Mouse (Mus musculus): ENCODE results near the gene Rhod. TPM values are rescaled to one million over a fixed set of nuclear protein-coding genes. Genes with fewer than 3 reads are reported as not detected.

Rhod gene
- total RNA-seq, 2 experiments from 2014 or later, result 0.87 to 1.2 TPM

DNA sequence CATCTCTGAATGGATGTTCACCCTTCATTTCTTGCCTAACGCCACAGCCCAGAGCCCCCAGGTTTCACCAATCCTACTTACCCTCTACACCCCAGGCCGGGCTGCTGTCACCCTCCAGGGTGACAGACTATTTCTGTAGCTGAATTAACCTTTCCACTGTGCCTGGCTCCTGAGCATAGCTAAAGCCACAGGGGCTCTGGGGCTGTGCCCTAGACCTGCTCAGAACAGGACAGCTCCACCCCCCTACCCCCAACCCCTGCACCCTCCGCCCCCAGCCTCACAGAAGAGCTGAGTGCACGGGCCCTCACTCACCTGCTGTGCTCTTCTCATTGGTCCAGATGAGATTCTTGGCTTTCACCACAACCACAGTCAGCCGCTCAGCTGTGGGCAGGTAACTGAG lies 12.7 kb upstream of the Rhod start:
- no peak for DNase-seq (ENCODE audit: extremely low spot score in 1 of 2, low spot score in 1 of 2)

DNA sequence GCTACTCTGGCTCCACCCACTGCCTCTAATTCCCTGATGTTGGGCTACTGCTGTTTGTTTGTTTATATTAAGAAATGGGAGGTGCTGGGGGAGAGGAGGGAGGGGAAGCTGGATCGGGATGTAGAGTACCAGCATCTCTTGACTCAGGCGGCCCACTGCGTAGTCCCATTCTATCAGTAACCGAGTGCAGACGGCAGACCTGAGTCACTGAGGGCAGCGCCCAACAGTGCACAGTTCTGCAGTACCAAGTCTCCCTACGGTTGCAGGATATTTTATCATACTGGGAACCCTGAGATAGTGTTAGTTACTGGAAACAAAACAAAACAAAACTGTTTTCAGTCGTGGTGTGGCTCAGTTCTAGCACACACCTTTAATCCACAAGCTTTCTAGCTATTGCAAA lies 11.9 kb upstream of the Rhod start:
- DNase-seq (ENCODE audit: extremely low spot score in 1 of 2, low spot score in 1 of 2), result no peak

GRCm38 (mm10) chr19:4450666-4451065 lies 11.4 kb upstream of the Rhod start:
- no peak for DNase-seq (ENCODE audit: extremely low spot score in 1 of 2, low spot score in 1 of 2)

DNA sequence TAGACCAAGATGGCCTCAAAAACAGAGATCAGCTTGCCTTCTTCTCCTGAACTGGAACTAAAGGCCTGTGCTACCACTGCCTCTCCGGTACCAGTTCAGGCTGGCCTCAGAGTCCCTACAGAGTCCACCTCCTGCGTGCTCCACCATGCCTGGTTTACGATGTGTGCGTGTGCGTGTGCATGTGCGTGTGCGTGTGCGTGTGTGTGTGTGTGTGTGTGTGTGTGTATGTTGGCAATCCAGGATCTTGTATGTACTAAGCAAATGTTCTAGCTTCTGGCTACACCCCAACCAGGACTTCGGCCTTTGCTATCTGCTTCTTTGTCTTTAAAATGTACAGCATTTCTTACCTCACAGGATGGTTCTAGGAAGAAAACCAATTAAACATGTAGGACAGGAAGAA lies 10.0 kb upstream of the Rhod start:
- no peak for DNase-seq (ENCODE audit: extremely low spot score in 1 of 2, low spot score in 1 of 2)

DNA sequence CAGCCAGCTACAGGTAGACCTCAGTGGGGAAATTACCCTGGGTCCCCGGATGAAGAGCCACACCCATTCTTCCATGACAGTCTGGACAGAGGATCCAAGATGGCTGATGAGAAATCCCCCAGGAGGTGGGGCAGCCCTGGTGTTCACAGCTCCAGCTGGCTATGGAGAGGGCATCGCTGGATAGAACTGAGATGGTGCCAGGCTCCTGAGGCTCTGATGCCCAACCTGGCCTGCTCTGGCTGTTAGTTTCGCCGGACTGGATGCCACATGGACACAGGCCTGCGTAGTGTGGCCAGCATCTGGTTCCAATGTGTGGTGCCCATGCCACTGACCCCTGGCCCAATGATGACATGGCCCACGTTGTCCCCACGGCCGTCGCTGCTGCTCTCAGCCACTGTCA lies 8.2 kb upstream of the Rhod start:
- no peak for DNase-seq (ENCODE audit: extremely low spot score in 1 of 2, low spot score in 1 of 2)

GRCm38 (mm10) chr19:4446661-4447420 lies 7.6 kb upstream of the Rhod start:
- no peak for DNase-seq (ENCODE audit: extremely low spot score in 1 of 2, low spot score in 1 of 2)

DNA sequence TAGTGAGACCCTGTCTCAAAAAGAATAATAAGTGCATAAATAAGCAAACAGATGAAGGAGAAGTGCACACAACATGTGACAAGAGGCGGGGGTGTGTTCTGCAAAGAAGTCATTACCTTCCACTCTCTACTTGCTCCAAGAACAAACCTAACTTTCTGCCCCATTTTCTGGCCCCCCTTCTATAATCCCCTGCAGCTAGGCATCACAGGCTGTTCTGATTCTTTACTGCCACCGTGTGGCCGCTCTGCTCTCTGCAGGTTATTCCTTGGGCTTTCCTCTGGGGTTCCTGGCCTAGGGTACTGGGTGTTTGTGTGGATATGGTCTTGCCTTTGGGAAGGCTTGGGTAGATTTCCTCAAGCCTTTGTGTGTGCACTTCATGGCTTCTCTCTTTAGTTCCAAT lies 3.2 kb upstream of the Rhod start:
- peak; percentile 72 to 86 for DNase-seq (ENCODE audit: extremely low spot score in 1 of 2, low spot score in 1 of 2)

- no peak for DNase-seq (ENCODE audit: extremely low spot score in 1 of 2, low spot score in 1 of 2)
Observed at GRCm38 (mm10) chr19:4441621-4442161, 2.5 kb upstream of the Rhod start.

DNA sequence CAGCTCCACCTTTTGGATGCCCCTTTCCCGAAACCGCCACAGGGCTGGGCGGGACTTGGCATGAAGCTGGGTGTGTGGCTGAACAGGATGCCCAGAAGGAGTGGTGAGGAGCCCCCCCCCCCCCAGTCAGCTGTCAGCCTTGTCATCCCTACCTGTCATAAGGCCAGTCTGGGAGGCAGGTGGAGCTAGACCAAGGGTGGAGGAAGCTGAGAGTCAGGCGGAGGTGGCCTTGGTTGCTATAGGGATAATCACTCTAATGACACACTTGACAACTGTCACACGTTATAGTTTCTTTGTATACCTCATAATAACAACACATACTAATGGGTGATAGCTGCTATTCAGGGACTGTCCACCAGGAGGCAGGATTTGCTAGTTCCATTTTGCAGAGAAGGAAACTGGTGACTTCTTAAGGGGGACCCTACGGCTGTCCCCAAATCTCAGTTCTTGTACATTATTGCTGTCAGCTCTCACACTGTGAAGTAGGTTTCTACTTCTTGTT lies 1.9 kb upstream of the Rhod start:
- DNase-seq (ENCODE audit: extremely low spot score in 1 of 2, low spot score in 1 of 2), result peak in 1 of 2 experiments; percentile 66

DNA sequence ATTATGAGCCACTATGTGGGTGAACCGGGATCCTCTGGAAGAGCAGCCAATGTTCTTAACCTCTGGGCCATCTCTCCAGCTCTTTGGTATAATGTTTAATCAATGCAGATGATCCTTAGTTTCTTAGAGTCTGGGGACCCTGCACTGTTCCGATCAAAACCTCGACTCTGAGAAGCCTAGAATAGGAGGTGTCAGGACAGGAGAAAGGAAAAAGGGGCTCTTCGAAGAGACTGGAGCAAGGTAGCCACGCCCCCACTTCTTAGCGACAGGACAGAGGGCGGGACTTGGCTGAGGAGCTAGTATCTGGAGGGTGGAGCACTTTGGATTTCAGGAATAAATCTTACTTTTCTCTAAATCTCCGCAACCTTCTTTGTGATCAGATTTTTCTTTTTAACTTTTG lies 990 bp upstream of the Rhod start:
- DNase-seq (ENCODE audit: extremely low spot score in 1 of 2, low spot score in 1 of 2), result no peak

DNA sequence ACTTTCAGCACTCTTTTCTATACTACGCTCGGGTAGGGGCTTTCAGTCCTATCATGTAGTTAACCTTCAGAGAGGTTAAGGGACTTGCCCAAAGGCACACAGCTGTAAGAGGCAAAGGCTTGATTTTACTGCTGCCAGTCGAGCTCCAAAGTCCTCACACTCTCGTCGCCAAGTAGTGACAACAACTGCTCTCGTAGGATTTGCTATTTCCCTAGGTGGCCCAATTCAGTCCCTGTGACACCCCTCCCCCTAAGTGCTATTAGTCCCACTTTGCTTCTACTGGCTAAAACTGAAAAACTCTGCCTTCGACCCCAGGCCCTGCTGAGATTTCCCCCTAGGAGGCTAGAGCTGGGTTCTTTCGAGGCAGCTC lies 456 bp downstream of the Rhod start:
- no peak for DNase-seq (ENCODE audit: extremely low spot score in 1 of 2, low spot score in 1 of 2)

GRCm38 (mm10) chr19:4437886-4438285 lies 1.3 kb downstream of the Rhod start:
- DNase-seq (ENCODE audit: extremely low spot score in 1 of 2, low spot score in 1 of 2), result no peak

GRCm38 (mm10) chr19:4436254-4436653 lies 3.0 kb downstream of the Rhod start:
- DNase-seq (ENCODE audit: extremely low spot score in 1 of 2, low spot score in 1 of 2), result no peak

- DNase-seq (ENCODE audit: extremely low spot score in 1 of 2, low spot score in 1 of 2), result no peak
Observed at GRCm38 (mm10) chr19:4434999-4435398, 4.2 kb downstream of the Rhod start.

DNA sequence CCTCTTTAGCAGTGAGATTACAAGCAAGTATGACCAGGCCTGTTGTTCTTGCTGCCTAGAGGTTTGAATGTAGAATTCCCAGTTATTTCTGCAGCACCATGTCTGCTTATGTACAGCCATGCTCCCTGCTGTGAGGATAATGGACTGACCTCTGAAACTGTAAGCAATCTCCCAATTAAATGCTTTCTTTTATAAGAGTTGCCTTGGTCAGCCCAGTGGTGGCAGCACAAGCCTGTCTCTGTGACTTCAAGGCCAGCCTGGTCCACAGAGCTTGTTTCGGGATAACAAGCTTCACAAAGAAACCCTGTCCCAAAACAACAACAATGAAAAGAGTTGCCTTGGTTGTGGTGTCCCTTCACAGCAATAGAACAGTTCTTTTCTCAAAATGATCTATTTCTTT lies 5.5 kb downstream of the Rhod start:
- no peak for DNase-seq (ENCODE audit: extremely low spot score in 1 of 2, low spot score in 1 of 2)

DNA sequence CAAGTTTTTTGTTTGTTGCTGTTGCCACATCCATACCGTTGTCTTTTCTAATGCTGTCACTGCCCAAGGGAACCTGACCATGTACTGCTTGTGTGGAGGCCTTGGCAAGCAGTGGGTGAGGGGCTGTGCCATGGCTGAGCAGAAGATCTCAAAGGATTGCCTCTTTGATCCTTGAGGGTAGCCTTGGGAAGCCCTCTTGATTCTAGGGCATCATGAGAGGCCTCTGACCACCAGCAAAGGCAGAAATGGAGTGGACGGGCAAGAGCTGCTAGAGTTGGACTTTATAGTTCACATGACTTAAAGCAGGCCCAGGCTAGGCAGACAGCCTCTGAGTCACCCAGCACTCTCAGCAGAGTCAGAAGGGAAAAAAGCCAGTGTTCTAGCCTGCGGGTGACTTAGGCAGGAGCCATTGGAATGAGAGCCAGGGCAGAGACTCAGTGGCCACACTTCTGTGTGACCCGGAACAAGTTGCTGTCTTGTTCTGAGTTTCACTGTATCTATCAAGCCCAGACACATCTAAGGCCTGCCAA lies 9.1 kb downstream of the Rhod start:
- no peak for DNase-seq (ENCODE audit: extremely low spot score in 1 of 2, low spot score in 1 of 2)

- DNase-seq (ENCODE audit: extremely low spot score in 1 of 2, low spot score in 1 of 2), result no peak
Observed at GRCm38 (mm10) chr19:4425610-4426366, 13.4 kb downstream of the Rhod start.

- DNase-seq (ENCODE audit: extremely low spot score in 1 of 2, low spot score in 1 of 2), result no peak
Observed at GRCm38 (mm10) chr19:4423021-4423420, 16.2 kb downstream of the Rhod start.

- DNase-seq (ENCODE audit: extremely low spot score in 1 of 2, low spot score in 1 of 2), result no peak
Observed at GRCm38 (mm10) chr19:4422581-4422980, 16.7 kb downstream of the Rhod start.

- no peak for DNase-seq (ENCODE audit: extremely low spot score in 1 of 2, low spot score in 1 of 2)
Observed at GRCm38 (mm10) chr19:4420153-4420910, 18.9 kb downstream of the Rhod start.

DNA sequence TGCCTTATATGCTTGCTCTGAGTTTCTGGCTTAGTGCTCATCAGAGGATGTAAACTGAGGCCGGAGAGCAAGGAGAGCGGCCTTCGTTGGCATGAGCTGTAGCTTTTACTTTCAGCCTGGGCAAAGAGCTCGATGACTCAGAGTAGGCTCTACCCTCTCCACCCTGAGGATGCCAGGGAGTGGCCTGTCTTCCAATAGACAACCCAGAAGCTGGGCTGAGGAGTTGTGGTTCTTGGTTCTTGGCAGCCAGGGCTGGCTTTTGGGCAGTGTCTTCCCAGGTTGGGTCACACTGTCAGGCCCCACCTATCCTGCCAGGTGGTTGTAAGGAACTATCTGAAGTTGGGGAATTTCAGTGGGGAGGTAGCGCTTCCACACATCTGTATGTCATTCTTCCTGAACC lies 19.5 kb downstream of the Rhod start:
- DNase-seq (ENCODE audit: extremely low spot score in 1 of 2, low spot score in 1 of 2), result no peak
